9 mouse cellular contexts compared by ENCODE assay signal in genomic region chr10:88451221-88451620, GRCm38 (mm10). TPM values are rescaled to one million over a fixed set of nuclear protein-coding genes. Genes with fewer than 3 reads are reported as not detected.
DNase-seq lines count a peak whose midpoint lies in the region; ATAC-seq lines count a peak whose summit lies in the region.
"Had no signal": no experiment of that assay in that cellular context is flagged by ENCODE, and none has a peak within 500 bp of the region (broad histone marks: within the 10 kb centered on the region; RNA-seq: fewer than 3 reads in every experiment).

No protein-coding gene starts in this region.

- DNase-seq in frontal cortex, postnatal 25 days (ENCODE audit: low spot score in 2 of 2): no peak
- peak; percentile 20 for DNase-seq in retina, postnatal 7 days (ENCODE audit: low read depth, low spot score)
- DNase-seq in retina, postnatal 1 day: no peak
- peak; percentile 6 for DNase-seq in large intestine, adult 2 months (ENCODE audit: low read depth, low spot score)
- DNase-seq in right cerebral cortex, postnatal 25 days: peak; percentile 15
- DNase-seq in kidney, adult 8-10 months: no peak

- no peak overlapping the region for H3K4me2 ChIP-seq in kidney, embryonic 14.5 days (replicated peaks; ENCODE audit: low read depth, low read length)
- H3K4me2 ChIP-seq: midbrain, embryonic 12.5 days had no signal

- H3K27ac ChIP-seq in kidney, embryonic 14.5 days (ENCODE audit: low read depth, low read length): no peak overlapping the region
- H3K27ac ChIP-seq: midbrain, embryonic 12.5 days had no signal

- 41% methylated on average over 2 of the region's 2 CpGs for WGBS in large intestine, adult 2 months
- 83% methylated on average over 2 of the region's 2 CpGs for WGBS in kidney, embryonic 14.5 days

- H3K9ac ChIP-seq in kidney, embryonic 14.5 days (ENCODE audit: low read depth, low read length): no peak overlapping the region
- H3K9ac ChIP-seq: midbrain, embryonic 12.5 days had no signal

- H3K27me3 ChIP-seq in kidney, embryonic 14.5 days (ENCODE audit: control insufficient read depth, insufficient read depth, low read length): no peaks in the 10 kb centered on the region
- H3K27me3 ChIP-seq: midbrain, embryonic 12.5 days had no signal

- no peaks in the 10 kb centered on the region for H3K9me3 ChIP-seq in kidney, embryonic 14.5 days (ENCODE audit: control insufficient read depth, low read length)
- H3K9me3 ChIP-seq: midbrain, embryonic 12.5 days had no signal

- H3K4me1 ChIP-seq in kidney, embryonic 14.5 days (ENCODE audit: control insufficient read depth, insufficient read depth, low read length): no peaks in the 10 kb centered on the region
- H3K4me1 ChIP-seq: midbrain, embryonic 12.5 days had no signal

- no peak overlapping the region for H3K4me3 ChIP-seq in kidney, embryonic 14.5 days (ENCODE audit: low read length)
- H3K4me3 ChIP-seq: midbrain, embryonic 12.5 days had no signal

- no peaks in the 10 kb centered on the region for H3K36me3 ChIP-seq in kidney, embryonic 14.5 days (ENCODE audit: control insufficient read depth, insufficient read depth, low read length)
- H3K36me3 ChIP-seq: midbrain, embryonic 12.5 days had no signal

- ATAC-seq in frontal cortex, adult (ENCODE audit: low TSS enrichment): peak; percentile 96
- no peak for ATAC-seq in kidney, embryonic 14.5 days (ENCODE audit: low FRiP score, low TSS enrichment)

RNA-seq across cellular contexts. Expression of gene Sycp3, which starts 8.1 kb away (rescaled TPM):
- polyA plus RNA-seq in large intestine, adult 2 months (2012; rRNA removed): not detected in 2 replicates
- polyA plus RNA-seq in kidney, embryonic 14.5 days (2014; fragmentation: Nextera tagmentation; extraction: Ambion mirVana): not detected in 2 replicates
- polyA plus RNA-seq: midbrain, embryonic 12.5 days had no signal

RNA-seq across cellular contexts. Expression of gene Chpt1, which starts 52.7 kb away (rescaled TPM):
- 27.0 and 54.9 TPM in 2 replicates for polyA plus RNA-seq in large intestine, adult 2 months (2012; rRNA removed)
- 27.8 and 35.8 TPM in 2 replicates for polyA plus RNA-seq in kidney, embryonic 14.5 days (2014; fragmentation: Nextera tagmentation; extraction: Ambion mirVana)

Comparison
In these comparisons a context has a peak if more than half of its experiments do, and no peak if none do; other contexts are left out.
1. DNase-seq: peak in retina, postnatal 7 days (single experiment), large intestine, adult 2 months (single experiment) and right cerebral cortex, postnatal 25 days (single experiment); none in frontal cortex, postnatal 25 days (0 of 2), retina, postnatal 1 day (single experiment) and kidney, adult 8-10 months (0 of 2).